Mouse (Mus musculus): Measurements from ENCODE around the gene 1700061G19Rik. TPM values are rescaled to one million over a fixed set of nuclear protein-coding genes. Genes with fewer than 3 reads are reported as not detected.

Gene 1700061G19Rik
- total and polyA plus RNA-seq, 2 experiments from 2014 or later, result 0.14 to 0.48 TPM

DNA sequence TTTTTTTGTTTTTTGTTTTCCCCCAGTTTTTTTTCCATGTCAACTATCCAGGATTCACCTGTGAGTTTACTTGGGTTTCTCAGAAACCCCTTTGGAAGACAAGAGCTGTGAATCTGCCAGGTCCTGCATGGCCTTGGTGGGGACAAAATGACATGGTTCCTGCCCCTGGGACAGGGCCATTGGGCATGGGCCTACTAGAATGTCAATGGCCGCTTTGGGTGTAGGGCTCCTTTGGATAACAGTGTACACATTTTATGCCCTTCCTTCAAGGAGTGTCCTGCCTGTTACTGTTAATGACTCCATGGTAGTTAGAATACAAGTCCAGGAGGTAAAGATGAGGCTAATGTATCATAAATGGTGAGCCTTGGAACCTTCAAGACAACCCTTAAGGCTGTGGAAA lies 42.4 kb upstream of the 1700061G19Rik start:
- no peak for DNase-seq
- Histone ChIP-seq H3K9ac (no peak overlapping the region), H3K36me3 (ENCODE audit: insufficient read depth) (no peaks in the 10 kb centered on the region), H3K9me3 (ENCODE audit: low read length) (no peaks in the 10 kb centered on the region), H3K27ac (ENCODE audit: low read depth, low read length) (no peak overlapping the region), H3K27me3 (ENCODE audit: insufficient read depth, low read length) (peaks cover 11% of the 10 kb centered on the region; the same call in 1 of the 2 replicates), H3K4me1 (ENCODE audit: insufficient read depth) (0 out of 2 replicates have a peak, but pooled peaks cover 4% of the 10 kb centered on the region), H3K4me2 (ENCODE audit: low read depth) (no peak overlapping the region), H3K4me3 (ENCODE audit: low read depth, low read length) (no peak overlapping the region)
- TF ChIP-seq CTCF (IDR thresholded peaks at IDR 0.05; ENCODE audit: low read depth), result no peak
- 95% methylated on average over 1 of the region's 1 CpGs for WGBS
- no peak for ATAC-seq

DNA sequence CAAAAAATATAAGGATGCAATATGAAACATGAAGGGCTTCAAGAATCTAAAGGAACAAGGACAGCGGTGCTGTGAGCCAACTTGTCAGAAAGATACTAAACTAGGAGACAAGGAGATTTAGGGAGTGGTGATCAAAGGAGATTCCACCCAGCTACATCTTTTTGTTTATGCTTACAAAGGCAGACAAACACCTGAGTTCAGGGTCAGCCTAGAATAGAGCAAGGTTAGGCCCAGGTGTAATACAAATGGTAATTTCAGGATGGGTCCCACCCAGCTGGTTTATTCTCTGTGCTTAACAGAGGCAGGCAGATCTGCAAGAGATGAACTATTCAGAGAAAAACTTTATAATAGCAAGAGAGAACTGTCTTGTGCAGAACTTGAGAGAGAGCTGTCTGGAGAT lies 41.9 kb upstream of the 1700061G19Rik start:
- no peaks in the 10 kb centered on the region for H3K36me3 ChIP-seq (ENCODE audit: insufficient read depth)
- ATAC-seq, result no peak
- 86% methylated on average over 1 of the region's 1 CpGs for WGBS
- peaks cover 11% of the 10 kb centered on the region; the same call in 1 of the 2 replicates for H3K27me3 ChIP-seq (ENCODE audit: insufficient read depth, low read length)
- no peak for TF ChIP-seq CTCF (IDR thresholded peaks at IDR 0.05; ENCODE audit: low read depth)
- DNase-seq, result no peak
- H3K27ac ChIP-seq (ENCODE audit: low read depth, low read length), result no peak overlapping the region
- H3K4me3 ChIP-seq (ENCODE audit: low read depth, low read length), result no peak overlapping the region
- H3K9ac ChIP-seq, result no peak overlapping the region
- H3K4me2 ChIP-seq (ENCODE audit: low read depth), result no peak overlapping the region
- 0 out of 2 replicates have a peak, but pooled peaks cover 4% of the 10 kb centered on the region for H3K4me1 ChIP-seq (ENCODE audit: insufficient read depth)
- H3K9me3 ChIP-seq (ENCODE audit: low read length), result no peaks in the 10 kb centered on the region

DNA sequence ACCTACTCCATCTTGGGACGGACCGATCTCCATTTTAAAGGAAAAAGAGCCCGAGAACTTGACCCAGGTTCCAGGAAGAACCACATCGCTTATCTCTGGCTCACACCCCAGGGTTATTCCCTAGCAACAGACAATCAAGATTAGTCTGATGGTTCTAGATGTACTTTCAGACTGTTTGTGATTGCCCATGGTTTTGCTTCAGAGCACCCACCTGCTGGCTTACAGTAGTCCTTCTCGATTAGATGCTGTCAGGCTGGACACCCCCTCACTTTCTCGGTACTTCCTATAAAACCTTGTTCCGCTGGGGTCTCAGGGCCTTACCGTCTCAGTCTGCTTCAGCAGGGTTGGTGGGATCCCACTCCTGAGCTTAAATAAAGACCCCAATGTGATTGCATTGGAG lies 38.9 kb upstream of the 1700061G19Rik start:
- no peak for TF ChIP-seq CTCF (IDR thresholded peaks at IDR 0.05; ENCODE audit: low read depth)
- Histone ChIP-seq H3K4me1 (ENCODE audit: insufficient read depth) (no peaks in the 10 kb centered on the region), H3K27ac (ENCODE audit: low read depth, low read length) (no peak overlapping the region), H3K27me3 (ENCODE audit: insufficient read depth, low read length) (no peaks in the 10 kb centered on the region), H3K4me3 (ENCODE audit: low read depth, low read length) (no peak overlapping the region), H3K4me2 (ENCODE audit: low read depth) (no peak overlapping the region), H3K9ac (no peak overlapping the region), H3K9me3 (ENCODE audit: low read length) (no peaks in the 10 kb centered on the region), H3K36me3 (ENCODE audit: insufficient read depth) (no peaks in the 10 kb centered on the region)
- ATAC-seq (no peak), DNase-seq (no peak)
- WGBS, result 92% methylated on average over 8 of the region's 8 CpGs

DNA sequence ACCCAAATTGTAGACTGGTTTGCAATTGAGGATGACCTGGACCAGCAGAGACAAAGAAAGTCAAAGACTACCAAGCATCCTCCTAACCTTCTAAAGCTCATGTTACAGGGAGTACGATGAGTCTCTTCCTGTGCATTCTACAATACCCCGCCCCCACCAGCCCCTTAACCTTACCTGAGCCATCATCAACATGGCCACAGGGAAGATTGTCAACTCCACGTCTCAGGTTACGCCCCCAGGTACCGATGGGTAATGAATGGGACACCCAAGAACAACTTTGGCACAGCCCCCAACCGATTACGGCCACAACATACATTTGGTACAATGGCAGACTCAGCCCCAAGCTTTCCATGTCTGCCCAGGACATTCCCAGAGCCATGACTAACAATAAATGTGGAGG lies 34.8 kb upstream of the 1700061G19Rik start:
- Histone ChIP-seq H3K9me3 (ENCODE audit: low read length) (no peaks in the 10 kb centered on the region), H3K27me3 (ENCODE audit: insufficient read depth, low read length) (no peaks in the 10 kb centered on the region), H3K9ac (no peak overlapping the region), H3K27ac (ENCODE audit: low read depth, low read length) (no peak overlapping the region), H3K4me1 (ENCODE audit: insufficient read depth) (no peaks in the 10 kb centered on the region), H3K4me2 (ENCODE audit: low read depth) (no peak overlapping the region), H3K4me3 (ENCODE audit: low read depth, low read length) (no peak overlapping the region), H3K36me3 (ENCODE audit: insufficient read depth) (no peaks in the 10 kb centered on the region)
- TF ChIP-seq CTCF (IDR thresholded peaks at IDR 0.05; ENCODE audit: low read depth), result no peak
- no peak for DNase-seq
- ATAC-seq, result no peak
- WGBS, result 87% methylated on average over 7 of the region's 7 CpGs

DNA sequence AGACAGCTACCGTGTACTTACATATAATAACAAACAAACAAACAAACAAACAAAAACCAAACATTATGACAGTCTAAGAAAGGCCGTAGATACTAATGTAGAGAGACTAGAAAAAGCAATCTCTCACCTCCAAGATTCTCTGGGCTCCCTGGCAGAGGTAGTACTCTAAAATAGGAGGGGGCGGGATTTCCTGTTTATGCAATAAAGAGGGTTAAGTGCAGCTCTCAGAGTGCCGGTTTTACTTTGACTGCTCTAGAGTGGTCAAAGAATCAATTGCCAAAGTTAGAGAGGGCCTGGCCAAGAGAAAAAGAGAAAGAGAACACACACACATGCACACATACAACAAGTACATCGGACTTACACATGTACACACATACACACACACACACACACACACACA lies 33.1 kb upstream of the 1700061G19Rik start:
- Histone ChIP-seq H3K4me1 (ENCODE audit: insufficient read depth) (no peaks in the 10 kb centered on the region), H3K4me3 (ENCODE audit: low read depth, low read length) (no peak overlapping the region), H3K27ac (ENCODE audit: low read depth, low read length) (no peak overlapping the region), H3K4me2 (ENCODE audit: low read depth) (no peak overlapping the region), H3K36me3 (ENCODE audit: insufficient read depth) (no peaks in the 10 kb centered on the region), H3K9me3 (ENCODE audit: low read length) (no peaks in the 10 kb centered on the region), H3K27me3 (ENCODE audit: insufficient read depth, low read length) (no peaks in the 10 kb centered on the region), H3K9ac (no peak overlapping the region)
- no peak for TF ChIP-seq CTCF (IDR thresholded peaks at IDR 0.05; ENCODE audit: low read depth)
- WGBS, result 86% methylated on average over 5 of the region's 5 CpGs
- DNase-seq (no peak), ATAC-seq (no peak)

DNA sequence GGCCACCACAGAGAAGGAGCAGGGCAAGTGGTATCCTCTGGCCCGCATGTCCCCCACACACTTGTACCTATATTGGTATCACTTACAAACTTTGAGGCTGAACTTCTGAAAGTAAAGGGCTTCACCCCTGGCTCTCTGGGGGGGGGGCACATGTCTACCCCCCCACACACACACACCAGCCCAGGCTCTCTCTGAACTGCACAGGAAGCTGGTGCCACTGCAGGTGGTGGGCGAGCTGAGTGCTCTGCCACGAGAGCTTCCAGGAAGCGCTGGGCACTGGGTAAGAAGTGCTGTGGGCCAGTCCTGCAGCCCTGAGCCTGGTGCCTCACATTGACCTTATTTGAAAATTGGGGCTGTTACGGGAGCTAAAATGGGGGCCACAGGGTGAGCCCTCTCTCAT lies 31.6 kb upstream of the 1700061G19Rik start:
- no peak for TF ChIP-seq CTCF (IDR thresholded peaks at IDR 0.05; ENCODE audit: low read depth)
- H3K9me3 ChIP-seq (ENCODE audit: low read length), result no peaks in the 10 kb centered on the region
- H3K36me3 ChIP-seq (ENCODE audit: insufficient read depth), result no peaks in the 10 kb centered on the region
- no peak overlapping the region for H3K27ac ChIP-seq (ENCODE audit: low read depth, low read length)
- no peaks in the 10 kb centered on the region for H3K4me1 ChIP-seq (ENCODE audit: insufficient read depth)
- no peak overlapping the region for H3K4me3 ChIP-seq (ENCODE audit: low read depth, low read length)
- H3K4me2 ChIP-seq (ENCODE audit: low read depth), result no peak overlapping the region
- no peak for DNase-seq
- ATAC-seq, result no peak
- 97% methylated on average over 5 of the region's 5 CpGs for WGBS
- no peaks in the 10 kb centered on the region for H3K27me3 ChIP-seq (ENCODE audit: insufficient read depth, low read length)
- H3K9ac ChIP-seq, result no peak overlapping the region

DNA sequence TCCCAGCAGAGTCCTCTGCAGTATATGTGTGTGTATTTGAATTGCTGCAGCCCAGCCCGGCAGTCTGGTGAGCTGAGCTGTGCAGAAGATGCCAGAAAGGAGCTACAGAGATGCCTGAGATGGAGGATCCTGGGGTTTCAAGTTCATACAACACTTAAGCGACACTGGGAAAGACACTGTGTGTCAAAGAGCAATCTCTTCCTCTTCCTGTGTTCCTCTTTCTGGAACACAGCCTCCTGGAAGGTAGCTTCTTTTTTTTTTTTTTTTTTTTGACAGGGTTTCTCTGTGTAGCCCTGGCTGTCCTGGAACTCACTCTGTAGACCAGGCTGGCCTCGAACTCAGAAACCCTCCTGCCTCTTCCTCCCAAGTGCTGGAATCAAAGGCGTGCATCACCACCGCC lies 26.5 kb upstream of the 1700061G19Rik start:
- Histone ChIP-seq H3K36me3 (ENCODE audit: insufficient read depth) (no peaks in the 10 kb centered on the region), H3K4me2 (ENCODE audit: low read depth) (no peak overlapping the region), H3K27ac (ENCODE audit: low read depth, low read length) (no peak overlapping the region), H3K4me3 (ENCODE audit: low read depth, low read length) (no peak overlapping the region), H3K27me3 (ENCODE audit: insufficient read depth, low read length) (no peaks in the 10 kb centered on the region), H3K9ac (no peak overlapping the region), H3K9me3 (ENCODE audit: low read length) (no peaks in the 10 kb centered on the region), H3K4me1 (ENCODE audit: insufficient read depth) (no peaks in the 10 kb centered on the region)
- no peak for TF ChIP-seq CTCF (IDR thresholded peaks at IDR 0.05; ENCODE audit: low read depth)
- DNase-seq, result no peak
- ATAC-seq, result no peak
- 90% methylated on average over 5 of the region's 5 CpGs for WGBS

DNA sequence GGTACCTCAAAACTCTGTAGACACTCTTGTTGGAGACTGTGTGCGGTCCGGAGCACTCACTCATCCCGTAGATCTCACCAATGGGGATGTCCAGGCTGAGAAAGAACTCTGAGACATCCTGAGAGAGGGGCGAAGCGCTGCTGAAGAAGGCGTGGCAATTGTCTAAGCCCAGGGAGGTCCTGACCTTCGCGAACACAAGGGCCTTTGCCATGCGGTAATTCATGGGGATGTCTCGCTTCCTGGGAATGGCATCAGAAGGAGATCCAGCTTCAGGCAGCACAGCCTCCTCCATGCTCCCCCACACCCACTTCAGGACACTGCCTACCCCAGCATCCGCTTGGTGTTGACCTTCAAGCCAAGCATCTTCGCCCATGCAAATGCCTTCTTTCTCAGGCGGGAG lies 25.6 kb upstream of the 1700061G19Rik start:
- DNase-seq, result no peak

More for the DNA sequence above, 25.6 kb upstream of the 1700061G19Rik start:
- H3K4me2 ChIP-seq (ENCODE audit: low read depth), result no peak overlapping the region
- H3K9me3 ChIP-seq (ENCODE audit: low read length), result no peaks in the 10 kb centered on the region
- 86% methylated on average over 13 of the region's 13 CpGs for WGBS
- no peak for ATAC-seq
- no peak for TF ChIP-seq CTCF (IDR thresholded peaks at IDR 0.05; ENCODE audit: low read depth)
- H3K36me3 ChIP-seq (ENCODE audit: insufficient read depth), result no peaks in the 10 kb centered on the region
- H3K4me3 ChIP-seq (ENCODE audit: low read depth, low read length), result no peak overlapping the region
- H3K27ac ChIP-seq (ENCODE audit: low read depth, low read length), result no peak overlapping the region
- no peak overlapping the region for H3K9ac ChIP-seq
- H3K4me1 ChIP-seq (ENCODE audit: insufficient read depth), result no peaks in the 10 kb centered on the region
- H3K27me3 ChIP-seq (ENCODE audit: insufficient read depth, low read length), result no peaks in the 10 kb centered on the region
